Mouse (Mus musculus): ENCODE results near the gene Sh3rf1. TPM values are rescaled to one million over a fixed set of nuclear protein-coding genes. Genes with fewer than 3 reads are reported as not detected.

The Sh3rf1 gene
- polyA plus RNA-seq, 1 experiment = 3.8 TPM

GRCm38 (mm10) chr8:61275463-61276356 lies 52.0 kb downstream of the Sh3rf1 start:
- Histone ChIP-seq H3K4me3 (ENCODE audit: insufficient read depth, poor library complexity, severe bottlenecking) (no peak overlapping the region), H3K36me3 (ENCODE audit: control insufficient read depth, insufficient read depth) (no peaks in the 10 kb centered on the region), H3ac (ENCODE audit: control insufficient read depth, insufficient read length, low read depth) (no peak overlapping the region), H3K27me3 (ENCODE audit: control insufficient read depth, insufficient read depth, insufficient read length) (no peaks in the 10 kb centered on the region), H3K79me3 (ENCODE audit: low read depth) (peaks cover 2% of the 10 kb centered on the region), H3K79me2 (ENCODE audit: control insufficient read depth, insufficient read depth) (peaks cover 40% of the 10 kb centered on the region)
- TF ChIP-seq CTCF (IDR thresholded peaks at IDR 0.05; ENCODE audit: control insufficient read depth, insufficient read depth, insufficient read length) (no peak), USF1 (IDR thresholded peaks at IDR 0.05; ENCODE audit: low read depth) (no peak), MAX (IDR thresholded peaks at IDR 0.05) (no peak), MYOD1 (IDR thresholded peaks at IDR 0.05; ENCODE audit: control insufficient read depth, insufficient read length, low read depth) (no peak), MYOG (IDR thresholded peaks at IDR 0.05; ENCODE audit: control insufficient read depth, extremely low read depth, insufficient read length) (no peak), CEBPB (IDR thresholded peaks at IDR 0.05; ENCODE audit: low read depth) (no peak), FOSL1 (IDR thresholded peaks at IDR 0.05; ENCODE audit: insufficient read depth, low read length, poor library complexity, severe bottlenecking) (no peak)

GRCm38 (mm10) chr8:61276397-61276796 lies 52.7 kb downstream of the Sh3rf1 start:
- Histone ChIP-seq H3K79me3 (ENCODE audit: low read depth) (peaks cover 2% of the 10 kb centered on the region), H3K79me2 (ENCODE audit: control insufficient read depth, insufficient read depth) (peaks cover 40% of the 10 kb centered on the region), H3K4me3 (ENCODE audit: insufficient read depth, poor library complexity, severe bottlenecking) (no peak overlapping the region), H3ac (ENCODE audit: control insufficient read depth, insufficient read length, low read depth) (no peak overlapping the region), H3K27me3 (ENCODE audit: control insufficient read depth, insufficient read depth, insufficient read length) (no peaks in the 10 kb centered on the region), H3K36me3 (ENCODE audit: control insufficient read depth, insufficient read depth) (no peaks in the 10 kb centered on the region)
- TF ChIP-seq MAX (IDR thresholded peaks at IDR 0.05) (no peak), FOSL1 (IDR thresholded peaks at IDR 0.05; ENCODE audit: insufficient read depth, low read length, poor library complexity, severe bottlenecking) (no peak), CTCF (IDR thresholded peaks at IDR 0.05; ENCODE audit: control insufficient read depth, insufficient read depth, insufficient read length) (no peak), USF1 (IDR thresholded peaks at IDR 0.05; ENCODE audit: low read depth) (no peak), CEBPB (IDR thresholded peaks at IDR 0.05; ENCODE audit: low read depth) (no peak), MYOG (IDR thresholded peaks at IDR 0.05; ENCODE audit: control insufficient read depth, extremely low read depth, insufficient read length) (no peak), MYOD1 (IDR thresholded peaks at IDR 0.05; ENCODE audit: control insufficient read depth, insufficient read length, low read depth) (no peak)

- H3ac ChIP-seq (ENCODE audit: control insufficient read depth, insufficient read length, low read depth) = no peak overlapping the region
- peaks cover 31% of the 10 kb centered on the region for H3K79me2 ChIP-seq (ENCODE audit: control insufficient read depth, insufficient read depth)
- H3K27me3 ChIP-seq (ENCODE audit: control insufficient read depth, insufficient read depth, insufficient read length) = no peaks in the 10 kb centered on the region
- no peak overlapping the region for H3K4me3 ChIP-seq (ENCODE audit: insufficient read depth, poor library complexity, severe bottlenecking)
- no peaks in the 10 kb centered on the region for H3K36me3 ChIP-seq (ENCODE audit: control insufficient read depth, insufficient read depth)
- TF ChIP-seq CEBPB (IDR thresholded peaks at IDR 0.05; ENCODE audit: low read depth) = no peak
- TF ChIP-seq CTCF (IDR thresholded peaks at IDR 0.05; ENCODE audit: control insufficient read depth, insufficient read depth, insufficient read length) = no peak
- no peak for TF ChIP-seq USF1 (IDR thresholded peaks at IDR 0.05; ENCODE audit: low read depth)
- TF ChIP-seq MYOG (IDR thresholded peaks at IDR 0.05; ENCODE audit: control insufficient read depth, extremely low read depth, insufficient read length) = no peak
- H3K79me3 ChIP-seq (ENCODE audit: low read depth) = no peaks in the 10 kb centered on the region
Observed at GRCm38 (mm10) chr8:61279030-61279429, 55.4 kb downstream of the Sh3rf1 start.

- peaks cover 6% of the 10 kb centered on the region for H3K79me3 ChIP-seq (ENCODE audit: low read depth)
- no peaks in the 10 kb centered on the region for H3K27me3 ChIP-seq (ENCODE audit: control insufficient read depth, insufficient read depth, insufficient read length)
- H3K4me3 ChIP-seq (ENCODE audit: insufficient read depth, poor library complexity, severe bottlenecking) = no peak overlapping the region
- TF ChIP-seq FOSL1 (IDR thresholded peaks at IDR 0.05; ENCODE audit: insufficient read depth, low read length, poor library complexity, severe bottlenecking) = no peak
- no peak for TF ChIP-seq MYOD1 (IDR thresholded peaks at IDR 0.05; ENCODE audit: control insufficient read depth, insufficient read length, low read depth)
- TF ChIP-seq MAX (IDR thresholded peaks at IDR 0.05) = no peak
- no peak for TF ChIP-seq CEBPB (IDR thresholded peaks at IDR 0.05; ENCODE audit: low read depth)
- no peak for TF ChIP-seq CTCF (IDR thresholded peaks at IDR 0.05; ENCODE audit: control insufficient read depth, insufficient read depth, insufficient read length)
- TF ChIP-seq USF1 (IDR thresholded peaks at IDR 0.05; ENCODE audit: low read depth) = no peak
- TF ChIP-seq MYOG (IDR thresholded peaks at IDR 0.05; ENCODE audit: control insufficient read depth, extremely low read depth, insufficient read length) = no peak
- H3K36me3 ChIP-seq (ENCODE audit: control insufficient read depth, insufficient read depth) = no peaks in the 10 kb centered on the region
- no peak overlapping the region for H3ac ChIP-seq (ENCODE audit: control insufficient read depth, insufficient read length, low read depth)
- peaks cover 13% of the 10 kb centered on the region for H3K79me2 ChIP-seq (ENCODE audit: control insufficient read depth, insufficient read depth)
Observed at GRCm38 (mm10) chr8:61282303-61283168, 58.9 kb downstream of the Sh3rf1 start.

GRCm38 (mm10) chr8:61283169-61284081 lies 59.8 kb downstream of the Sh3rf1 start:
- Histone ChIP-seq H3ac (ENCODE audit: control insufficient read depth, insufficient read length, low read depth) (no peak overlapping the region), H3K4me3 (ENCODE audit: insufficient read depth, poor library complexity, severe bottlenecking) (no peak overlapping the region), H3K27me3 (ENCODE audit: control insufficient read depth, insufficient read depth, insufficient read length) (no peaks in the 10 kb centered on the region), H3K79me2 (ENCODE audit: control insufficient read depth, insufficient read depth) (peaks cover 9% of the 10 kb centered on the region), H3K36me3 (ENCODE audit: control insufficient read depth, insufficient read depth) (no peaks in the 10 kb centered on the region), H3K79me3 (ENCODE audit: low read depth) (peaks cover 6% of the 10 kb centered on the region)
- TF ChIP-seq CEBPB (IDR thresholded peaks at IDR 0.05; ENCODE audit: low read depth) = no peak
- TF ChIP-seq MAX (IDR thresholded peaks at IDR 0.05) = no peak
- no peak for TF ChIP-seq USF1 (IDR thresholded peaks at IDR 0.05; ENCODE audit: low read depth)
- no peak for TF ChIP-seq CTCF (IDR thresholded peaks at IDR 0.05; ENCODE audit: control insufficient read depth, insufficient read depth, insufficient read length)
- TF ChIP-seq MYOG (IDR thresholded peaks at IDR 0.05; ENCODE audit: control insufficient read depth, extremely low read depth, insufficient read length) = no peak
- no peak for TF ChIP-seq MYOD1 (IDR thresholded peaks at IDR 0.05; ENCODE audit: control insufficient read depth, insufficient read length, low read depth)
- TF ChIP-seq FOSL1 (IDR thresholded peaks at IDR 0.05; ENCODE audit: insufficient read depth, low read length, poor library complexity, severe bottlenecking) = no peak

All from C2C12 (cell line).